Mouse (Mus musculus) lung, adult 2 months (tissue): ENCODE results near the gene Itgb4.

Experiments used
- CTCF ChIP-seq: fragments of 200-500 bp; IDR thresholded peaks from 2 replicates; pipeline ENCODE4 v1.5.1; 2011; ENCODE audit warnings: mild to moderate bottlenecking, low read length, control low read depth; ENCODE audit not compliant: insufficient read depth
- POLR2A ChIP-seq: fragments of 200-500 bp; IDR thresholded peaks from 2 replicates; pipeline ENCODE4 v1.6.1; 2011; ENCODE audit warnings: low read depth, mild to moderate bottlenecking, control low read depth, low read length, borderline replicate concordance; ENCODE audit errors: extremely low read depth

DNA sequence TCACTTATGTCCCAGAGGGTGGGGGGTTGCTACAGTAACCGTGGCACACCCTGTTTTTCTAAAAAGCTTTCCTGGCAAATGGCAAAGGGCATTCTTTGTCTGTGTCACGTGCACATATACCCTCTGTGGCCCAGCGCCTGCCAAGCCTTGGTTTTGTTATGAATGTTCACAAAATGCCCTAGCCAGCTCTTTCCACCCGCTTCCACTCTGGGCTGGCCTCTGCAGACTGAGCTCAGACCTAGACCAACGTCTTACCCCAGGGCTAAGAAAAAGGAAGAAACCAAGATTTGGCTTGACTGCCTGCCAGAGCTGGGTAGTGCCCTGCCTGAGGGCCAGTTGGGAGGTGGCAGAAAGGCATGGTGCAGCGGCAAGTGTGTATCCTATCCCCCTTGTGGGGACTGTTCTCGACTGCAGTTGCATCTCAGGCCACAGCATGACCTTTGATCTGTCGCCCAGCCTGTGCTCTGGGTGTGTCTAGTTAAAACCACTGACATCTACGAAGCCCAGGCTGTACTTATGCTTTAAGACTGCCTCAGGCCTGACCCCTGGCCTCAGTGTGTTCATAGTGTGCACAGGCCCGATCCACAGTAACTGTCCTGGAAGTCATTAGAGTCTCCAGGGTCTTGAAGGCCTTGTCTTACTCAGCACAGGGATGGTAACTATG is 19.2 kb upstream of the Itgb4 start:
- TF ChIP-seq CTCF (no peak), POLR2A (no peak)
